Mouse (Mus musculus) heart, embryonic 11.5 days (tissue): ENCODE data around the gene Nhlrc2. TPM values are rescaled to one million over a fixed set of nuclear protein-coding genes. Genes with fewer than 3 reads are reported as not detected.

Source experiments
- ATAC-seq: fragments of 200-750 bp; cut with Nextera tagmentation; replicated peaks from 2 replicates; pipeline ENCODE4 v1.8.0; 2017; ENCODE audit warnings: moderate library complexity; ENCODE audit not compliant: insufficient number of reproducible peaks, low FRiP score, low TSS enrichment
- H3K27ac ChIP-seq: fragments of 300-500 bp; sonication (generic); 2 replicates; pipeline ENCODE4 v1.5.1; 2014; ENCODE audit warnings: mild to moderate bottlenecking, low read depth, low read length
- H3K27me3 ChIP-seq: fragments of 300-500 bp; sonication (generic); 2 replicates; pipeline ENCODE4 v1.6.1; 2014; ENCODE audit warnings: mild to moderate bottlenecking, low read length, mixed read lengths; ENCODE audit not compliant: control insufficient read depth, insufficient read depth
- H3K36me3 ChIP-seq: fragments of 300-500 bp; sonication (generic); 2 replicates; pipeline ENCODE4 v1.6.1; 2014; ENCODE audit warnings: mild to moderate bottlenecking, low read length, moderate library complexity, mixed read lengths; ENCODE audit not compliant: control insufficient read depth, insufficient read depth
- H3K4me1 ChIP-seq: fragments of 300-500 bp; sonication (generic); 2 replicates; pipeline ENCODE4 v1.6.1; 2014; ENCODE audit warnings: low read length; ENCODE audit not compliant: control insufficient read depth, insufficient read depth
- H3K4me2 ChIP-seq: fragments of 300-500 bp; sonication (generic); 2 replicates; pipeline ENCODE4 v1.6.1; 2014; ENCODE audit warnings: mild to moderate bottlenecking, moderate library complexity
- H3K4me3 ChIP-seq: fragments of 300-500 bp; sonication (generic); 2 replicates; pipeline ENCODE4 v1.5.1; 2014; ENCODE audit warnings: low read depth, low read length
- H3K9ac ChIP-seq: fragments of 300-500 bp; sonication (generic); 2 replicates; pipeline ENCODE4 v1.6.1; 2014; ENCODE audit warnings: mild to moderate bottlenecking, low read depth, low read length, moderate library complexity
- H3K9me3 ChIP-seq: fragments of 300-500 bp; sonication (generic); replicated peaks from 2 replicates; pipeline ENCODE4 v1.6.1; 2016; ENCODE audit warnings: low read length; ENCODE audit not compliant: control insufficient read depth
- WGBS: fragments of 180-500 bp; shearing (Covaris S2); extraction: QIAGEN DNeasy Blood & Tissue Kit; methylation state at CpG from one replicate; pipeline ENCODE4 v1.1.7; 2014; ENCODE audit not compliant: insufficient replicate concordance; 5-methylcytosine and 5-hydroxymethylcytosine counted together
- polyA plus RNA-seq: library from polyadenylated mRNA; unstranded; fragments of >200 nt; fragmentation: Nextera tagmentation; extraction: Ambion mirVana; gene quantifications from 2 replicates; pipeline ENCODE4 v1.2.1, GENCODE M21; 2014

Nhlrc2 gene
- polyA plus RNA-seq, 1 experiment from 2014 or later: 13.1 TPM

DNA sequence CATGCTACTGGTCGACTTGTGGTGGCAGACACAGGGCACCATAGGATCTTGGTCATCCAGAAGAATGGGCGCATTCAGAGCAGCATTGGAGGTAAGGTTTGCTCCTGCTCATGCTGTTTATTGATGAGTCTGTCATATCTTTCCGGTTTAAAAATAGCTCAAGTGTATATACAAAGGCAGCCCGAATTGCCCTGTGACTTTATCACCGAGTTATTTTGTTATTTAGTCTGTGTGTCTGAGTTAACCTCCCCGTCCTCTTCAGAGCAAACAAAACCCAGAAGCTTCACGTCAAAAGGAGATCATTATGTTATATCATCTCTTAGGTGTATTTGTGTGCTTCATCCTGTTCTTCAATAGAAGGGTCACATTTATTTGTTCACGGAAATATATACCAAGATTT is 22.7 kb downstream of the Nhlrc2 start:
- H3K4me1 ChIP-seq: peaks cover 5% of the 10 kb centered on the region; the same call in 1 of the 2 replicates
- no peaks in the 10 kb centered on the region for H3K9me3 ChIP-seq
- H3K9ac ChIP-seq: no peak overlapping the region
- ATAC-seq: no peak
- no peak overlapping the region for H3K27ac ChIP-seq
- H3K4me2 ChIP-seq: no peak overlapping the region
- no peak overlapping the region for H3K4me3 ChIP-seq
- H3K36me3 ChIP-seq: 0 out of 2 replicates have a peak, but pooled peaks cover 3% of the 10 kb centered on the region
- 71% methylated on average over 8 of the region's 8 CpGs for WGBS
- no peaks in the 10 kb centered on the region for H3K27me3 ChIP-seq

DNA sequence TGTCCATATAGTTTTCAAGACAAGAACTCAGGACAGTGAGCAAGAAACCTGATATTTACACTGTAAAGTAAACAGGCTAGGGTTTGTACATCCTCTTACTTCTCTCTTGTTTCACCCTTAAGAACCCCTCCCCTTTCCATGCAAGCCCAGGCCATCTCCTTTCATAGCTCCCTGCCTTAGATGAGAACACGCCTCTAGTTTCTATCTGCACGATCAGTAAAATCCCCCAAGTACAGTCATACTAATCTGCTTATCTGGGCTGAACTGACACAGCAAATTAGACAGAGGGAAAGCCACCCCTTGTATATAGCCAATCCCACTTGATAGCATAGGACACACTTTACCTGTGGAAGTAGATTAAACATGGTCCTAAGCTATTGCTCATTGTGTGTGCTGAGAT is 23.2 kb downstream of the Nhlrc2 start:
- WGBS: 77% methylated on average over 2 of the region's 2 CpGs
- H3K36me3 ChIP-seq: peaks cover 6% of the 10 kb centered on the region; the same call in 1 of the 2 replicates
- H3K9ac ChIP-seq: no peak overlapping the region
- no peaks in the 10 kb centered on the region for H3K27me3 ChIP-seq
- H3K27ac ChIP-seq: no peak overlapping the region
- H3K9me3 ChIP-seq: no peaks in the 10 kb centered on the region
- no peak overlapping the region for H3K4me2 ChIP-seq
- H3K4me1 ChIP-seq: peaks cover 5% of the 10 kb centered on the region; the same call in 1 of the 2 replicates
- ATAC-seq: no peak
- H3K4me3 ChIP-seq: no peak overlapping the region

DNA sequence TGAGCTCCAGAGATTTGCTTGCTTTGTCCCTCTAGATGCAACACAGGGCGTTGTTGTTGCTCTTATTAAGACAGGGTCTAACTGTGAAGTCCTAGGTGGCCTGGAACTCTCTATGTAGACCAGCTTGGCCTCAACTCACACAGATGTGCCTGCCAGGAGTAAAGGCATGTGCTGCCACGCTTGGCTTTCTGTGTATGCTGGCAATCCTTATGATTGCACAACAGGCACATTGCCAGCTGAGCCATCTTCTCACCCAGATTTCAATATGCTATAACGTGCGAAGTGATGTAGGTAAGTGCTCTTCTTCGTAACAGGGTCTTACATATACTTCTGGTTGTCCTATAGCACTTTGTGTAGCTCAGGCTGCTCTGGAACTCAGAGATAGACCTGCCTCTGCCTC is 23.9 kb downstream of the Nhlrc2 start:
- ATAC-seq: no peak
- peaks cover 5% of the 10 kb centered on the region; the same call in 1 of the 2 replicates for H3K4me1 ChIP-seq
- no peak overlapping the region for H3K4me3 ChIP-seq
- H3K4me2 ChIP-seq: no peak overlapping the region
- H3K9me3 ChIP-seq: no peaks in the 10 kb centered on the region
- 92% methylated on average over 5 of the region's 5 CpGs for WGBS
- peaks cover 6% of the 10 kb centered on the region; the same call in 1 of the 2 replicates for H3K36me3 ChIP-seq
- H3K27ac ChIP-seq: no peak overlapping the region
- no peak overlapping the region for H3K9ac ChIP-seq
- no peaks in the 10 kb centered on the region for H3K27me3 ChIP-seq

GRCm38 (mm10) chr19:56573184-56573583 is 25.1 kb downstream of the Nhlrc2 start:
- Histone ChIP-seq H3K36me3 (peaks cover 6% of the 10 kb centered on the region; the same call in 1 of the 2 replicates), H3K27ac (no peak overlapping the region), H3K27me3 (no peaks in the 10 kb centered on the region), H3K4me1 (peaks cover 5% of the 10 kb centered on the region; the same call in 1 of the 2 replicates), H3K4me2 (no peak overlapping the region), H3K4me3 (no peak overlapping the region), H3K9me3 (no peaks in the 10 kb centered on the region), H3K9ac (no peak overlapping the region)
- 90% methylated on average over 6 of the region's 6 CpGs for WGBS
- no peak for ATAC-seq

- Histone ChIP-seq H3K9ac (no peak overlapping the region), H3K4me2 (no peak overlapping the region), H3K9me3 (no peaks in the 10 kb centered on the region), H3K4me3 (no peak overlapping the region), H3K27ac (no peak overlapping the region), H3K27me3 (no peaks in the 10 kb centered on the region), H3K4me1 (no peaks in the 10 kb centered on the region), H3K36me3 (peaks cover 3% of the 10 kb centered on the region; the same call in 1 of the 2 replicates)
- ATAC-seq: no peak
- WGBS: 60% methylated on average over 1 of the region's 1 CpGs
Measured at GRCm38 (mm10) chr19:56577801-56578200, 29.7 kb downstream of the Nhlrc2 start.

DNA sequence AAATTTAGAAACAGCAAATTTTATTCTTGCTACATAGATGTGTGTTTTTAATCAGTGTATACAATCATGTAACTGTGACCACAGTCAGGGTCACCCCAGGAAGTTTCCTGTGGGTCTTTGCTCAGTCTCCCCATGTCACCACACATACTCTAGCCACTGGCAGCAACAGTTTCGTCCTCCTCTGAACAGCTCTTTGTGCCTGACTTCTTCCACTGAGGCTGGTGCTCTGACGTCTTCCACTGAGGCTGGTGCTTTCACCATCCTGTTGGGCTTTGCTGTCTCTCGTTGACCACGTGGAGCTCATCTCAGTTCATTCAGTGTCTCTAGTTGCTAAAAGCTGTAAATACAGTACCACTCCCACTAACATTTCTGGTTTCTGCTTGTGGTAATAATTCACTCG is 33.9 kb downstream of the Nhlrc2 start:
- H3K27ac ChIP-seq: no peak overlapping the region
- no peak for ATAC-seq
- H3K4me2 ChIP-seq: no peak overlapping the region
- H3K4me3 ChIP-seq: no peak overlapping the region
- no peaks in the 10 kb centered on the region for H3K9me3 ChIP-seq
- no peaks in the 10 kb centered on the region; the same call in 1 of the 2 replicates for H3K36me3 ChIP-seq
- H3K4me1 ChIP-seq: no peaks in the 10 kb centered on the region
- H3K9ac ChIP-seq: no peak overlapping the region
- 89% methylated on average over 5 of the region's 5 CpGs for WGBS
- no peaks in the 10 kb centered on the region for H3K27me3 ChIP-seq

- no peak overlapping the region for H3K9ac ChIP-seq
- no peaks in the 10 kb centered on the region for H3K9me3 ChIP-seq
- no peak overlapping the region for H3K27ac ChIP-seq
- H3K36me3 ChIP-seq: 0 out of 2 replicates have a peak, but pooled peaks cover 1% of the 10 kb centered on the region
- peaks cover 8% of the 10 kb centered on the region for H3K4me1 ChIP-seq
- no peak overlapping the region for H3K4me3 ChIP-seq
- no peak overlapping the region for H3K4me2 ChIP-seq
- WGBS: 75% methylated on average over 5 of the region's 5 CpGs
- no peaks in the 10 kb centered on the region for H3K27me3 ChIP-seq
- no peak for ATAC-seq
Measured at GRCm38 (mm10) chr19:56583785-56584184, 35.7 kb downstream of the Nhlrc2 start.

- WGBS: 80% methylated on average over 3 of the region's 3 CpGs
- Histone ChIP-seq H3K4me3 (no peak overlapping the region), H3K9me3 (no peaks in the 10 kb centered on the region), H3K27ac (no peak overlapping the region), H3K36me3 (0 out of 2 replicates have a peak, but pooled peaks cover 3% of the 10 kb centered on the region), H3K4me1 (peaks cover 11% of the 10 kb centered on the region), H3K9ac (no peak overlapping the region), H3K4me2 (no peak overlapping the region), H3K27me3 (no peaks in the 10 kb centered on the region)
- ATAC-seq: no peak
Measured at GRCm38 (mm10) chr19:56584288-56584687, 36.2 kb downstream of the Nhlrc2 start.

DNA sequence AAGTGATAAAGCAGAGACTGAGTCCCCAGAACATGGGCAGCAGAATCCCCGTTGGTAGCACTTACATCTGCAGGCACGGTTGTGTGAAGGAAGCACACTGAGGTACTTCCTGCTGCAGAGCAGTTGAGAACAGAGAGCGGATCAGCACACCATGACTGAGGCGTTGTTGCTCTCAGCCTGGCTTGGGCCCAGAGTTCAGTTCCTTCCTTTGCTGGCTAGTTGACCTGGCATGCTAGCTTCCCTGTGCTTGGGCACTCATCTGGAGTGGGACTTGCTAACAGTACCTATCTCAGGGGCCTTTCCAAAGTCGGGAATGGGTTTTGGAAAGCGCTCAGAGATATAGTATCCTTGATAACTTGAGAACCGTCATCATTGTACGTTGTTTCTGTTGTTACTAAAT is 38.3 kb downstream of the Nhlrc2 start:
- H3K27ac ChIP-seq: no peak overlapping the region
- H3K4me2 ChIP-seq: no peak overlapping the region
- H3K27me3 ChIP-seq: no peaks in the 10 kb centered on the region
- no peak overlapping the region for H3K4me3 ChIP-seq
- H3K36me3 ChIP-seq: peaks cover 4% of the 10 kb centered on the region
- no peak overlapping the region for H3K9ac ChIP-seq
- no peaks in the 10 kb centered on the region for H3K9me3 ChIP-seq
- peaks cover 11% of the 10 kb centered on the region for H3K4me1 ChIP-seq
- 83% methylated on average over 8 of the region's 8 CpGs for WGBS
- no peak for ATAC-seq
